Mouse (Mus musculus) CH12.LX (cell line): Measurements from ENCODE around the gene Pnpla2. TPM values are rescaled to one million over a fixed set of nuclear protein-coding genes. Genes with fewer than 3 reads are reported as not detected.

ENCODE experiments used
- DNase-seq: peaks from one replicate; pipeline ENCODE4 v3.0.0-alpha.2; 2013; ENCODE audit errors: extremely low read depth
- H3K27ac ChIP-seq: 2 replicates; pipeline ENCODE4 v1.5.1; 2012; ENCODE audit warnings: low read depth, mild to moderate bottlenecking, control low read depth, moderate library complexity; ENCODE audit not compliant: insufficient read depth
- H3K27me3 ChIP-seq: replicated peaks from 2 replicates; pipeline ENCODE3; 2012; ENCODE audit warnings: inconsistent platforms
- H3K36me3 ChIP-seq, 2 experiments: replicated peaks in 1 of 2; 2 replicates each; pipeline versions ENCODE3 to v1.6.1; 2012; ENCODE audit warnings: inconsistent platforms in 1 of 2, low read length in 1 of 2, mild to moderate bottlenecking in 1 of 2, mixed read lengths in 1 of 2, moderate library complexity in 1 of 2; ENCODE audit not compliant: control insufficient read depth in 1 of 2, insufficient read depth in 1 of 2
- H3K4me1 ChIP-seq, 2 experiments: 2 replicates each; pipeline ENCODE4 v1.6.1; 2012; ENCODE audit warnings: inconsistent platforms in 1 of 2, moderate library complexity in 1 of 2; ENCODE audit not compliant: insufficient read depth in 2 of 2, control insufficient read depth in 1 of 2
- H3K4me2 ChIP-seq: 2 replicates; pipeline ENCODE4 v1.6.1; 2012; ENCODE audit warnings: low read depth, mild to moderate bottlenecking, control low read depth; ENCODE audit not compliant: poor library complexity, insufficient read depth, severe bottlenecking
- H3K4me3 ChIP-seq, 3 experiments: fragments of 150-350 bp in 1 of 3; sonication (generic) in 1 of 3; replicated peaks in 1 of 3; 2 replicates each; pipeline versions ENCODE3 to v1.5.1; 2011 to 2012; ENCODE audit warnings: low read depth in 2 of 3, low read length in 2 of 3, mild to moderate bottlenecking in 2 of 3, moderate library complexity in 2 of 3, control low read depth in 1 of 3, improper control_type of control experiment in 1 of 3, inconsistent platforms in 1 of 3, mixed read lengths in 1 of 3; ENCODE audit not compliant: poor library complexity in 1 of 3
- H3K79me2 ChIP-seq: replicated peaks from 2 replicates; pipeline ENCODE4 v1.6.1; 2012; ENCODE audit warnings: mild to moderate bottlenecking, moderate library complexity; ENCODE audit not compliant: control insufficient read depth, poor library complexity, insufficient read depth, severe bottlenecking; ENCODE audit errors: extremely low read depth
- H3K9ac ChIP-seq: 2 replicates; pipeline ENCODE4 v1.6.1; 2012; ENCODE audit warnings: low read depth, mild to moderate bottlenecking, control low read depth, moderate library complexity; ENCODE audit not compliant: insufficient read depth
- H3K9me3 ChIP-seq: replicated peaks from 2 replicates; pipeline ENCODE3; 2012; ENCODE audit warnings: low read length, inconsistent platforms, mixed read lengths
- CHD1 ChIP-seq: IDR thresholded peaks from 2 replicates; pipeline ENCODE4 v1.6.1; 2012; ENCODE audit warnings: low read depth, low read length, improper control_type of control experiment, inconsistent platforms
- E2F4 ChIP-seq: IDR thresholded peaks from 2 replicates; pipeline ENCODE4 v1.6.1; 2011; ENCODE audit warnings: low read depth, low read length, improper control_type of control experiment; ENCODE audit not compliant: insufficient replicate concordance
- EP300 ChIP-seq: IDR thresholded peaks from 2 replicates; pipeline ENCODE4 v1.6.1; 2011; ENCODE audit warnings: low read length, improper control_type of control experiment
- IRF4 ChIP-seq: IDR thresholded peaks from 2 replicates; pipeline ENCODE4 v1.6.1; 2014; ENCODE audit warnings: low read depth, mild to moderate bottlenecking, inconsistent platforms, low read length, improper control_type of control experiment
- JUND ChIP-seq: conservative IDR thresholded peaks from 2 replicates; pipeline ENCODE4 v1.6.1; 2011; ENCODE audit warnings: low read depth, low read length, improper control_type of control experiment
- KAT2A ChIP-seq: IDR thresholded peaks from 2 replicates; pipeline ENCODE4 v1.6.1; 2012; ENCODE audit warnings: low read length, improper control_type of control experiment, inconsistent platforms; ENCODE audit not compliant: insufficient replicate concordance
- MEF2A ChIP-seq: IDR thresholded peaks from 2 replicates; pipeline ENCODE4 v1.6.1; 2014; ENCODE audit warnings: low read depth, mild to moderate bottlenecking, inconsistent platforms, low read length, improper control_type of control experiment, borderline replicate concordance
- MXI1 ChIP-seq: IDR thresholded peaks from 2 replicates; pipeline ENCODE4 v1.6.1; 2011; ENCODE audit warnings: mild to moderate bottlenecking, low read depth, low read length, improper control_type of control experiment
- MYC ChIP-seq: IDR thresholded peaks from 2 replicates; pipeline ENCODE4 v1.6.1; 2011; ENCODE audit warnings: low read depth, mild to moderate bottlenecking, improper control_type of control experiment, low read length
- POLR2AphosphoS2 ChIP-seq: IDR thresholded peaks from 2 replicates; pipeline ENCODE4 v1.6.1; 2011; ENCODE audit warnings: low read depth, low read length, improper control_type of control experiment
- SIN3A ChIP-seq: IDR thresholded peaks from 2 replicates; pipeline ENCODE4 v1.6.1; 2012; ENCODE audit warnings: low read length, improper control_type of control experiment, inconsistent platforms
- TBP ChIP-seq: conservative IDR thresholded peaks from 2 replicates; pipeline ENCODE4 v1.6.1; 2011; ENCODE audit warnings: low read depth, low read length, improper control_type of control experiment
- UBTF ChIP-seq: IDR thresholded peaks from 2 replicates; pipeline ENCODE4 v1.6.1; 2012; ENCODE audit warnings: low read depth, mild to moderate bottlenecking, inconsistent platforms, low read length, improper control_type of control experiment, moderate library complexity
- USF1 ChIP-seq: IDR thresholded peaks from 2 replicates; pipeline ENCODE4 v1.6.1; 2014; ENCODE audit warnings: low read depth, mild to moderate bottlenecking, inconsistent platforms, low read length, improper control_type of control experiment
- ZC3H11A ChIP-seq: IDR thresholded peaks from 2 replicates; pipeline ENCODE4 v1.6.1; 2012; ENCODE audit warnings: low read depth, mild to moderate bottlenecking, inconsistent platforms, low read length, improper control_type of control experiment
- ZMIZ1 ChIP-seq: IDR thresholded peaks from 2 replicates; pipeline ENCODE4 v1.6.1; 2012; ENCODE audit warnings: low read depth, mild to moderate bottlenecking, inconsistent platforms, low read length, improper control_type of control experiment
- ZNF384 ChIP-seq: IDR thresholded peaks from 2 replicates; pipeline ENCODE4 v1.6.1; 2012; ENCODE audit warnings: low read depth, low read length, improper control_type of control experiment, inconsistent platforms
- dilution Hi-C: fragments of 300-500 bp; cut with MboI; formaldehyde crosslinking; loops from 2 replicates; pipeline ENCODE4 v1.14.3; 2020; ENCODE audit warnings: low sequenced_read_pairs; ENCODE audit not compliant: extremely low pct_unique_long_range_greater_than_20kb, extremely low pct_ligation_motif_present
- in situ Hi-C: fragments of 300-500 bp; cut with MboI; formaldehyde crosslinking; loops from 3 replicates; pipeline ENCODE4 v1.14.3; 2019; ENCODE audit warnings: low sequenced_read_pairs, low pct_ligation_motif_present, low pct_unique_long_range_greater_than_20kb, mixed read lengths
- polyA plus RNA-seq: library from polyadenylated mRNA; unstranded; fragments of >175 nt; gene quantifications from 2 replicates; pipeline ENCODE4 v1.2.1, GENCODE M21; 2012; ENCODE audit warnings: low read depth; ENCODE audit not compliant: insufficient read length
- total RNA-seq, 2 experiments: library from RNA; depleted of rRNA; stranded (reverse); fragments of 300-350 nt in 1 of 2; fragments of >200 nt in 1 of 2; gene quantifications; 2 replicates each; pipeline ENCODE4 v1.2.3; 2012 to 2014

The Pnpla2 gene
- total and polyA plus RNA-seq, 3 experiments: 2.8 to 29.6 (median 11.7) TPM

DNA sequence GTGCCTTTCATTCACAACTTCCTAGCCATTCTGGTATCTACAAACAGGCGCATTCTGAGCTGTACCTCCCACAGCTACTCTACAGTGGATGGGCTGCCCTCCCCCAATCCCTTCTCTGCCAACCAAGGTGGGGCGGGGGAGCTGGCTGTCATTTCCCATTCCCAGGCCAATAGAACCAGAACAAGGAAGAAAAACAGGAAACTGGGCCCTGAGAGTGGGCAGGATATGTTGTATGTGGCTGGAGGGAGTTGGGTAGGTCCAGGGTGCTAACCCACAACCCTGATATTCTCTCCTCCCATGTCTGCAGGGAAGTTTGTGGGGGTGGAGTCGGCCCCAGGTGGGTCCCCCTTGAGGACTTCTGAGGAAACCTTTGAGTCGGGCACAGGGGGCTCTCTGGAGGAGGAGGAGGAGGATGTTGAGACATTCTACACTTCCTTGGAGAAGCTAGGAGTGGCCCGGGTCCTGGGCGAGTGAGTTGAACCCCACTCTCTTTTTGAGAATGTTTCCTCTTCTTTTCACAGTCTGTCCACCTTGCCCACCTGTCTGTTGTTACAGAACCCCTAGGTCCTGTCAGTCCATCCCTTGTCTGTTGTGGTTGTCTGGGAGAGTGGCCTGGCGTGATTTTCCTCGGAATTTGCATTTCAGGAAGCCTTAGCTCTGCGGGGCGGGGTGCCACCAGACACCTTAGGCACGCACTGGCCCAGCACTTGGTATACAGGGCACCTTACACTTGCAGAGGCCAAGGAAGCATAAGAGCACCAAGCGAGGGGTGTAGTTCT lies 9.0 kb downstream of the Pnpla2 start:
- DNase-seq: no peak
- no peaks in the 10 kb centered on the region for H3K9me3 ChIP-seq
- H3K9ac ChIP-seq: no peak overlapping the region
- H3K4me3 ChIP-seq: no peak overlapping the region
- in situ Hi-C loops: no loop called here
- TF ChIP-seq POLR2AphosphoS2 (no peak), EP300 (no peak), E2F4 (no peak), MXI1 (no peak)
- dilution Hi-C loops: no loop called here
- no peak overlapping the region for H3K27ac ChIP-seq
- H3K36me3 ChIP-seq: peaks cover 9 to 22% of the 10 kb centered on the region in 2 experiments
- no peaks in the 10 kb centered on the region for H3K79me2 ChIP-seq
- H3K27me3 ChIP-seq: no peaks in the 10 kb centered on the region
- peaks cover 12 to 37% of the 10 kb centered on the region in 2 experiments for H3K4me1 ChIP-seq
- no peak overlapping the region for H3K4me2 ChIP-seq

DNA sequence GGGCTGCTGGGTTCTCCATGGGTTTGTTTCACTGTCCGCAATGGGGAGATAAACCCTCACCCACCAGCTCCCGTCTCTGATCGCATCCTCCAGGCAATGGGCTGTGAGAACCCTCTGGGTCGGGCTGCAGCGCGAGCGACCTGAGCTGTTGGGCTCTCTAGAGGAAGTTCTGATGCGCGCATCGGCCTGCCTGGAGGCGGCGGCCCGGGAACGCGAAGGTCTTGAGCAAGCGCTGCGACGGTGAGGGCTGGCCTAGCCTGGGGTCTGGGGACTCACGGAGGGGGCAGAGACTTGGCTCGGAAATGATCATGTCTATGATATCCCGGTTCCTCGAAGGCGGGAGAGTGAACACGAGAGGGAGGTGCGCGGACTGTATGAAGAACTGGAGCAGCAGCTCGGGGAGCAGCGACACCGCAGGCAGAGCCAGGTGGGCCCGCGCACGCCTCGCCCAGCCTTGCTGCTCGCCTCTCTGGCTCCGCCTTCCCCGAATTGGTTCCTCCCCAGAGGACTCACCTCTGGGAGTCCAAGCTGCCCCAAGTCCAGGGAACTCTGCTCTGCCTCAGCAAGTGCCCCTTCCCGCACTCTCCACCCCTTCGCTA lies 9.7 kb downstream of the Pnpla2 start:
- in situ Hi-C loops (no loop called here), dilution Hi-C loops (no loop called here)
- Histone ChIP-seq H3K36me3 (peaks cover 3 to 22% of the 10 kb centered on the region in 2 experiments), H3K79me2 (no peaks in the 10 kb centered on the region), H3K27ac (no peak overlapping the region), H3K4me2 (no peak overlapping the region), H3K27me3 (no peaks in the 10 kb centered on the region), H3K4me1 (peaks cover 16 to 43% of the 10 kb centered on the region in 2 experiments), H3K9ac (no peak overlapping the region), H3K4me3 (no peak overlapping the region), H3K9me3 (no peaks in the 10 kb centered on the region)
- DNase-seq: no peak
- TF ChIP-seq MEF2A: no peak
- no peak for TF ChIP-seq TBP
- no peak for TF ChIP-seq UBTF
- no peak for TF ChIP-seq POLR2AphosphoS2
- no peak for TF ChIP-seq MYC
- no peak for TF ChIP-seq EP300

DNA sequence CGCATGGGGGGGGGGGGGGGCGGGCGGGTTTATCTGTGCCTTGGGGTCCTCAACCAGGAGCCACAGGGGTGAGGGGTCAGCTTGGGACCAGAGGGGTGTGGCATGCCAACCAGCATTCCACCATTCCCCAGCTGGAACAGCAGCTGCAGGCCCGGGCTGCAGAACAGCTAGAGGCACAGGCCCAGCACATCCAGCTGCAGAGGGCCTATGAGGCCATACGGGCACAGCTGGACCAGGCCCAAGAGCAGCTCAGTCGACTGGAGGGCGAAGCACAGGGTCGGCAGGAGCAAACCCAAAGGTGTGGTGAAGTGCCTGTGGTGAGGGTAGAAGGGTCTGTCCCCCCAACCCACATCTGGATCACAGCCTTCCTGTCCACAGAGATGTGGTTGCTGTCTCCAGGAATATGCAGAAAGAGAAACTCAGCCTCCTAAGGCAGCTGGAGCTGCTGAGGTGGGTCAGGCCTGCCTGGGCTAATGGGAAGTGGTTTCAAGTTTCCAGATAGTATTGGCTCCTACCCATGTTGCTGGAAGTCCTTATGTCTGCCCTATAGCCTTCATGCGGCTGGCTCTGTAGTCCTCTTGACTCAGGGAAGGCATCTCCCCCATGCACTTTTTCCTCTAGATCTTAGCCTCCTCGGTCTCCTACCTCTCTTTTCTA lies 10.5 kb downstream of the Pnpla2 start:
- no peaks in the 10 kb centered on the region for H3K79me2 ChIP-seq
- no peak for DNase-seq
- no peaks in the 10 kb centered on the region for H3K27me3 ChIP-seq
- no peak overlapping the region for H3K9ac ChIP-seq
- no peak overlapping the region for H3K4me2 ChIP-seq
- H3K9me3 ChIP-seq: no peaks in the 10 kb centered on the region
- H3K27ac ChIP-seq: no peak overlapping the region
- TF ChIP-seq TBP (no peak), USF1 (no peak), MXI1 (no peak), JUND (no peak), ZC3H11A (no peak), POLR2AphosphoS2 (no peak), CHD1 (no peak), KAT2A (no peak), ZMIZ1 (no peak), IRF4 (no peak), ZNF384 (no peak), SIN3A (no peak), EP300 (no peak)
- H3K4me3 ChIP-seq: no peak overlapping the region
- peaks cover 9 to 22% of the 10 kb centered on the region in 2 experiments for H3K36me3 ChIP-seq
- peaks cover 24 to 51% of the 10 kb centered on the region in 2 experiments for H3K4me1 ChIP-seq
- dilution Hi-C loops (no loop called here), in situ Hi-C loops (no loop called here)
